Mouse (Mus musculus): ENCODE measurements around the gene Ldlrap1. TPM values are rescaled to one million over a fixed set of nuclear protein-coding genes. Genes with fewer than 3 reads are reported as not detected.

Gene Ldlrap1
- total RNA-seq, 2 experiments from 2014 or later = 2.7 TPM

Other genes starting within 250 kb of the Ldlrap1 start
- gene Mtfr1l, start 232.6 kb downstream of the Ldlrap1 start, total RNA-seq (2021) = 10 to 100 TPM; 60.2 to 60.7 TPM
- gene Selenon, start 215.9 kb downstream of the Ldlrap1 start, total RNA-seq (2021) = 10 to 100 TPM; 18.6 to 20.9 TPM
- 10 to 100 TPM; 42.3 to 42.7 TPM for gene Man1c1, start 63.7 kb downstream of the Ldlrap1 start, total RNA-seq (2021)
- 10 to 100 TPM; 49.2 to 52.0 TPM for gene Maco1, start 85.3 kb upstream of the Ldlrap1 start, total RNA-seq (2021)
- not detected for gene Rhd, start 96.5 kb upstream of the Ldlrap1 start, total RNA-seq (2021)
- 100 to 1,000 TPM; 115 to 119 TPM for gene Tmem50a, start 147.0 kb upstream of the Ldlrap1 start, total RNA-seq (2021)
- gene Rsrp1, start 155.6 kb upstream of the Ldlrap1 start, total RNA-seq (2021) = 100 to 1,000 TPM; 230 to 267 TPM
- 10 to 100 TPM; 51.0 to 52.7 TPM for gene Syf2, start 162.9 kb upstream of the Ldlrap1 start, total RNA-seq (2021)